Mouse (Mus musculus) heart, embryonic 14.5 days (tissue): ENCODE data around the gene Batf. TPM values are rescaled to one million over a fixed set of nuclear protein-coding genes. Genes with fewer than 3 reads are reported as not detected.

ENCODE experiments used
- ATAC-seq: fragments of 200-750 bp; cut with Nextera tagmentation; 2 replicates; pipeline ENCODE4 v1.8.0; 2017; ENCODE audit warnings: low read depth, moderate TSS enrichment; ENCODE audit not compliant: insufficient number of reproducible peaks, insufficient read depth, low FRiP score
- H3K27ac ChIP-seq, 2 experiments: fragments of 200-500 bp in 1 of 2; fragments of 300-500 bp in 1 of 2; sonication (generic) in 1 of 2; replicated peaks in 1 of 2; 2 replicates each; pipeline ENCODE4 v1.5.1; 2012 to 2014; ENCODE audit warnings: low read depth in 2 of 2, low read length in 2 of 2, control low read depth in 1 of 2, mild to moderate bottlenecking in 1 of 2, mixed read lengths in 1 of 2; ENCODE audit not compliant: control insufficient read depth in 1 of 2, insufficient read depth in 1 of 2
- H3K27me3 ChIP-seq: fragments of 300-500 bp; sonication (generic); 2 replicates; pipeline ENCODE4 v1.6.1; 2014; ENCODE audit warnings: mild to moderate bottlenecking, low read length, control low read depth; ENCODE audit not compliant: control insufficient read depth, insufficient read depth
- H3K36me3 ChIP-seq: fragments of 300-500 bp; sonication (generic); 2 replicates; pipeline ENCODE4 v1.6.1; 2014; ENCODE audit warnings: mild to moderate bottlenecking, control low read depth, low read length, mixed read lengths; ENCODE audit not compliant: control insufficient read depth, insufficient read depth
- H3K4me1 ChIP-seq, 2 experiments: fragments of 200-500 bp in 1 of 2; fragments of 300-500 bp in 1 of 2; sonication (generic) in 1 of 2; 2 replicates each; pipeline ENCODE4 v1.6.1; 2012 to 2014; ENCODE audit warnings: low read length in 2 of 2, control low read depth in 1 of 2, mixed read lengths in 1 of 2; ENCODE audit not compliant: control insufficient read depth in 2 of 2, insufficient read depth in 2 of 2
- H3K4me2 ChIP-seq: fragments of 300-500 bp; sonication (generic); 2 replicates; pipeline ENCODE4 v1.6.1; 2014; ENCODE audit warnings: mild to moderate bottlenecking, low read length
- H3K4me3 ChIP-seq, 2 experiments: fragments of 200-500 bp in 1 of 2; fragments of 300-500 bp in 1 of 2; sonication (generic) in 1 of 2; 2 replicates each; pipeline ENCODE4 v1.5.1; 2012 to 2014; ENCODE audit warnings: low read length in 2 of 2, mild to moderate bottlenecking in 2 of 2, control low read depth in 1 of 2, low read depth in 1 of 2, moderate library complexity in 1 of 2; ENCODE audit not compliant: control insufficient read depth in 1 of 2, insufficient read depth in 1 of 2
- H3K9ac ChIP-seq: fragments of 300-500 bp; sonication (generic); 2 replicates; pipeline ENCODE4 v1.6.1; 2014; ENCODE audit warnings: mild to moderate bottlenecking, low read length
- H3K9me3 ChIP-seq: fragments of 300-500 bp; sonication (generic); 2 replicates; pipeline ENCODE4 v1.6.1; 2016; ENCODE audit warnings: low read length, control low read depth; ENCODE audit not compliant: control insufficient read depth
- WGBS: fragments of 180-500 bp; shearing (Covaris S2); extraction: QIAGEN DNeasy Blood & Tissue Kit; methylation state at CpG from one replicate; pipeline ENCODE4 v1.1.7; 2014; 5-methylcytosine and 5-hydroxymethylcytosine counted together
- polyA plus RNA-seq: library from polyadenylated mRNA; unstranded; fragments of >200 nt; fragmentation: Nextera tagmentation; extraction: Ambion mirVana; gene quantifications from 2 replicates; pipeline ENCODE4 v1.2.1, GENCODE M21; 2014

The Batf gene
- polyA plus RNA-seq, 1 experiment from 2014 or later: 4.5 TPM

- H3K36me3 ChIP-seq: no peaks in the 10 kb centered on the region
- no peak overlapping the region for H3K4me2 ChIP-seq
- H3K9ac ChIP-seq: no peak overlapping the region
- H3K27ac ChIP-seq: no peak overlapping the region
- H3K4me1 ChIP-seq: peaks cover 7 to 10% of the 10 kb centered on the region in 2 experiments
- no peaks in the 10 kb centered on the region for H3K9me3 ChIP-seq
- WGBS: 83% methylated on average over 9 of the region's 9 CpGs
- no peaks in the 10 kb centered on the region; the same call in none of the 2 replicates for H3K27me3 ChIP-seq
- no peak overlapping the region for H3K4me3 ChIP-seq
- no peak for ATAC-seq
Measured at GRCm38 (mm10) chr12:85749861-85750260, 63.4 kb downstream of the Batf start.

GRCm38 (mm10) chr12:85752116-85752515 lies 65.6 kb downstream of the Batf start:
- no peaks in the 10 kb centered on the region for H3K9me3 ChIP-seq
- H3K9ac ChIP-seq: no peak overlapping the region
- WGBS: 87% methylated on average over 6 of the region's 6 CpGs
- H3K4me3 ChIP-seq: no peak overlapping the region
- no peaks in the 10 kb centered on the region; the same call in 1 of the 2 replicates for H3K27me3 ChIP-seq
- H3K4me1 ChIP-seq: peaks cover 3 to 5% of the 10 kb centered on the region in 2 experiments
- no peak overlapping the region for H3K27ac ChIP-seq
- no peak overlapping the region for H3K4me2 ChIP-seq
- H3K36me3 ChIP-seq: no peaks in the 10 kb centered on the region
- ATAC-seq: no peak

GRCm38 (mm10) chr12:85753223-85753622 lies 66.8 kb downstream of the Batf start:
- H3K9ac ChIP-seq: no peak overlapping the region
- no peak for ATAC-seq

GRCm38 (mm10) chr12:85754611-85755265 lies 68.3 kb downstream of the Batf start:
- 59% methylated on average over 5 of the region's 5 CpGs for WGBS
- H3K4me2 ChIP-seq: no peak overlapping the region
- H3K9me3 ChIP-seq: no peaks in the 10 kb centered on the region
- H3K27ac ChIP-seq: no peak overlapping the region
- no peak overlapping the region for H3K9ac ChIP-seq
- 0 out of 4 replicates have a peak, but pooled peaks cover 0 to 2% of the 10 kb centered on the region in 2 experiments for H3K4me1 ChIP-seq
- ATAC-seq: no peak
- no peak overlapping the region for H3K4me3 ChIP-seq
- H3K27me3 ChIP-seq: no peaks in the 10 kb centered on the region
- no peaks in the 10 kb centered on the region for H3K36me3 ChIP-seq

More at GRCm38 (mm10) chr12:85753223-85753622, 66.8 kb downstream of the Batf start:
- no peak overlapping the region for H3K4me2 ChIP-seq
- no peaks in the 10 kb centered on the region for H3K27me3 ChIP-seq
- WGBS: 45% methylated on average over 2 of the region's 2 CpGs
- 0 out of 4 replicates have a peak, but pooled peaks cover 0 to 2% of the 10 kb centered on the region in 2 experiments for H3K4me1 ChIP-seq
- H3K27ac ChIP-seq: no peak overlapping the region
- H3K4me3 ChIP-seq: no peak overlapping the region
- H3K9me3 ChIP-seq: no peaks in the 10 kb centered on the region
- H3K36me3 ChIP-seq: no peaks in the 10 kb centered on the region

GRCm38 (mm10) chr12:85756455-85756854 lies 70.0 kb downstream of the Batf start:
- no peak overlapping the region for H3K27ac ChIP-seq

GRCm38 (mm10) chr12:85757074-85757473 lies 70.6 kb downstream of the Batf start:
- 49% methylated on average over 3 of the region's 3 CpGs for WGBS
- ATAC-seq: no peak
- no peaks in the 10 kb centered on the region for H3K9me3 ChIP-seq

More at GRCm38 (mm10) chr12:85756455-85756854, 70.0 kb downstream of the Batf start:
- ATAC-seq: no peak
- Histone ChIP-seq H3K36me3 (no peaks in the 10 kb centered on the region), H3K4me1 (peaks cover 1 to 5% of the 10 kb centered on the region in 2 experiments; a peak in 2 of 4 replicates), H3K4me3 (no peak overlapping the region), H3K9ac (no peak overlapping the region), H3K27me3 (no peaks in the 10 kb centered on the region), H3K4me2 (no peak overlapping the region), H3K9me3 (no peaks in the 10 kb centered on the region)
- 57% methylated on average over 3 of the region's 3 CpGs for WGBS

More at GRCm38 (mm10) chr12:85757074-85757473, 70.6 kb downstream of the Batf start:
- no peak overlapping the region for H3K4me3 ChIP-seq
- H3K27me3 ChIP-seq: no peaks in the 10 kb centered on the region
- no peaks in the 10 kb centered on the region for H3K36me3 ChIP-seq
- H3K27ac ChIP-seq: no peak overlapping the region
- no peak overlapping the region for H3K9ac ChIP-seq
- H3K4me1 ChIP-seq: peaks cover 4 to 10% of the 10 kb centered on the region in 2 experiments; a peak in 3 of 4 replicates
- H3K4me2 ChIP-seq: no peak overlapping the region
